Mouse (Mus musculus) stomach, postnatal 0 days (tissue): ENCODE results near the gene Senp3. TPM values are rescaled to one million over a fixed set of nuclear protein-coding genes. Genes with fewer than 3 reads are reported as not detected.
"Not testable (repeated sequence)": the region's sequence is repeated elsewhere in the genome, so short reads cannot be mapped to it uniquely, and the experiment has no call there.

Experiments used
- ATAC-seq: fragments of 200-750 bp; cut with Nextera tagmentation; 2 replicates; pipeline ENCODE4 v1.8.0; 2017; ENCODE audit not compliant: low FRiP score, low TSS enrichment
- DNase-seq: peaks from one replicate; pipeline ENCODE4 v3.0.0-alpha.2; 2016; ENCODE audit warnings: low spot score
- H3K27ac ChIP-seq: fragments of 300-500 bp; sonication (generic); replicated peaks from 2 replicates; pipeline ENCODE4 v1.5.1; 2014; ENCODE audit warnings: mild to moderate bottlenecking, control low read depth
- H3K27me3 ChIP-seq: fragments of 300-500 bp; sonication (generic); 2 replicates; pipeline ENCODE4 v1.6.1; 2014; ENCODE audit warnings: low read length; ENCODE audit not compliant: control insufficient read depth, insufficient read depth
- H3K36me3 ChIP-seq: fragments of 300-500 bp; sonication (generic); 2 replicates; pipeline ENCODE4 v1.6.1; 2014; ENCODE audit warnings: low read length, mixed read lengths; ENCODE audit not compliant: control insufficient read depth, insufficient read depth
- H3K4me1 ChIP-seq: fragments of 300-500 bp; sonication (generic); replicated peaks from 2 replicates; pipeline ENCODE4 v1.6.1; 2014; ENCODE audit warnings: antibody characterized with exemption; ENCODE audit not compliant: control insufficient read depth, insufficient read depth
- H3K4me2 ChIP-seq: fragments of 300-500 bp; sonication (generic); replicated peaks from 2 replicates; pipeline ENCODE4 v1.6.1; 2014; ENCODE audit warnings: low read depth, mild to moderate bottlenecking, control low read depth, moderate library complexity
- H3K4me3 ChIP-seq: fragments of 300-500 bp; sonication (generic); 2 replicates; pipeline ENCODE4 v1.5.1; 2014; ENCODE audit warnings: low read depth, low read length, control low read depth
- H3K9ac ChIP-seq: fragments of 300-500 bp; sonication (generic); 2 replicates; pipeline ENCODE4 v1.6.1; 2014; ENCODE audit warnings: mild to moderate bottlenecking, low read length, control low read depth, mixed read lengths
- H3K9me3 ChIP-seq: fragments of 300-500 bp; sonication (generic); 2 replicates; pipeline ENCODE4 v1.6.1; 2016; ENCODE audit warnings: low read length; ENCODE audit not compliant: control insufficient read depth
- CTCF ChIP-seq: IDR thresholded peaks from 2 replicates; pipeline ENCODE4 v1.5.1; 2016; ENCODE audit warnings: antibody characterized with exemption, low read depth, mild to moderate bottlenecking, moderate library complexity
- EP300 ChIP-seq: optimal IDR thresholded peaks from 2 replicates; pipeline ENCODE3; 2016; ENCODE audit warnings: antibody characterized with exemption
- WGBS: fragments of 180-500 bp; shearing (Covaris S2); extraction: QIAGEN DNeasy Blood & Tissue Kit; methylation state at CpG from one replicate; pipeline ENCODE4 v1.1.7; 2014; 5-methylcytosine and 5-hydroxymethylcytosine counted together
- polyA plus RNA-seq: library from polyadenylated mRNA; unstranded; fragments of >200 nt; fragmentation: Nextera tagmentation; extraction: Ambion mirVana; gene quantifications from 2 replicates; pipeline ENCODE4 v1.2.1, GENCODE M21; 2015

The Senp3 gene
- 30.5 and 32.4 TPM in 2 replicates for polyA plus RNA-seq

DNA sequence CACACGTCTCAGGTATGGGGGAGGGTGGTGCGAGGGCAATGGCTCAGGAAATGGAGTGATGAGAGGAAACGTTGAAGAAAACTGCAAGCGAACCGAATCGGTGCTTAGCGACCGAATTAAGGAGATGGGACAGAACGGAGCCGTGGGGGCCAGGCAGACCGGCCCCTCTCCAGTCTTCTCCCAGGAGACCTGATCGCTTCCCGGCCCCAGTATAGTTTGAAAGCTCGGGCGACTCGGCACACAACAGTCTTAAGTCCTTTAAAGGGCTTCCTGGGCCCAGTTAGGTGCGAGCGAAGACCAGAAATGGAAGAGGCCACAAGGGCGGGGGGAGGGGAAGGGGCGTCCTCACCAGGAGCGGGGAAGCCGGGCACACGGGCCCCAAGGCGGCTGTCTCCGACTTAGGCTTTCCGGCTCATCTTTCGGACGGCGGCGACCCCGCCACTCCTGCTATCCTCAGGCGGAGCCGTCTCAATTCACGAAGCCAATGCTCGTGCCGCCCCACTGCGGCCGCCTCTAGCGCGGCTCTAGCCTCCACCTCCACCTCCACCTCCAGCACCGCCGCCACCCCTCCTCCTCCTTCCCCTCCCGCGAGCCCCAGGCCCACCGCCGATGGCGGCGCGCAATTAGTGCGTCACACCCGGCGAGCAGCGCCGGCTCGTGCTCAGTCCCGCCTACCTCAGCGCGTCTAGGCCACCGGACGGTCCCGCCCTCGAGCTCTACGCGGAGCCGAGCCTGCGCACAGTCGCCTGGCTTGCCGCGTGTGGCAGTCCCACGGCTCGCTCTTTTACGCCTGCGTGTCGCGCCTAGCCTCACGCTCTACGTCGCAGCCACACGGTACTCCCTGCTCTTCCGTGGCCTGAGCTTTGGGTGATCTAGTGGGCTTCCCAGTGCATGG is at the start of gene Senp3:
Gene Senp3, minus strand, starts transcription at position 771 of the 895 bp plus-strand sequence.
- WGBS, result under 1% methylated on average over 77 of the region's 80 CpGs
- ATAC-seq (peak; percentile 94), DNase-seq (peak; percentile 98)
- Histone ChIP-seq H3K9me3 (no peaks in the 10 kb centered on the region), H3K4me1 (peaks cover 12% of the 10 kb centered on the region), H3K27me3 (no peaks in the 10 kb centered on the region), H3K27ac (peak within 1 kb of the TSS; percentile 90), H3K4me2 (peak within 1 kb of the TSS; percentile 67), H3K9ac (peak within 1 kb of the TSS; percentile 85), H3K4me3 (peak within 1 kb of the TSS; percentile 82), H3K36me3 (peaks cover 4% of the 10 kb centered on the region; the same call in 1 of the 2 replicates)
- TF ChIP-seq EP300 (no peak), CTCF (peak; percentile 16; the same call in 1 of the 2 replicates)

- not testable (repeated sequence) for H3K27ac ChIP-seq, H3K4me2 ChIP-seq, H3K27me3 ChIP-seq, DNase-seq, H3K4me3 ChIP-seq, H3K4me1 ChIP-seq, H3K9ac ChIP-seq, H3K9me3 ChIP-seq, ATAC-seq
- peaks cover 20% of the 10 kb centered on the region for H3K36me3 ChIP-seq
- TF ChIP-seq CTCF, result peak; percentile 55
- 61% methylated on average over 3 of the region's 3 CpGs for WGBS
These were observed 49.5 kb upstream of the Senp3 start for GRCm38 (mm10) chr11:69731408-69731807.

GRCm38 (mm10) chr11:69729063-69729462 is 47.2 kb upstream of the Senp3 start:
- ATAC-seq, result no peak
- Histone ChIP-seq H3K4me3 (no peak overlapping the region), H3K9ac (no peak overlapping the region), H3K4me1 (no peaks in the 10 kb centered on the region), H3K4me2 (no peak overlapping the region), H3K27me3 (no peaks in the 10 kb centered on the region), H3K9me3 (no peaks in the 10 kb centered on the region), H3K36me3 (peaks cover 2% of the 10 kb centered on the region; the same call in 1 of the 2 replicates), H3K27ac (no peak overlapping the region)
- peak; percentile 74 for DNase-seq
- TF ChIP-seq EP300, result no peak
- TF ChIP-seq CTCF, result peak; percentile 71
- WGBS, result 26% methylated on average over 3 of the region's 3 CpGs

DNA sequence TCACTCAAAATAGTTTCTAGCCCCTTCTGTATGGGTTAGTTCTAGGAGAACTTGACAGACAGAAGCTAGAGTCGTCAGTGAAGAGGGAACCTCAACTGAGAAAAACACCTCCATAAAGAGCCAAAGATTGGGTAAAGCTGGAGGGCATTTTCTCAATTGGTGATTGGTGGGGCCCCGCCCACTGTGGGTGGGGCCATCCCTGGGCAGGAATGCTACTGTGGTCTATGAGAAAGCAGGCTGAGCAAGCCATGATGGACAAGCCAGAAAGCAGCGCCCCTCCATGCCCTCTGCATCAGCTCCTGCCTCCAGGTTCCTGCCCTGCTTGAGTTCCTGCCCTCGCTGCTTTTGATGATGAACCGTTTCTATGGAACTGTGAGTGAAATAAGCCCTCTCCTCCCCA is 44.1 kb upstream of the Senp3 start:
- ATAC-seq (no peak), DNase-seq (no peak)
- Histone ChIP-seq H3K4me1 (no peaks in the 10 kb centered on the region), H3K9me3 (no peaks in the 10 kb centered on the region), H3K9ac (no peak overlapping the region), H3K36me3 (no peaks in the 10 kb centered on the region), H3K4me2 (no peak overlapping the region), H3K4me3 (no peak overlapping the region), H3K27me3 (no peaks in the 10 kb centered on the region), H3K27ac (no peak overlapping the region)
- WGBS, result 34% methylated on average over 5 of the region's 5 CpGs
- TF ChIP-seq EP300 (no peak), CTCF (no peak)

- Histone ChIP-seq H3K9ac (no peak overlapping the region), H3K27me3 (no peaks in the 10 kb centered on the region), H3K4me3 (no peak overlapping the region), H3K4me1 (no peaks in the 10 kb centered on the region), H3K27ac (no peak overlapping the region), H3K36me3 (no peaks in the 10 kb centered on the region), H3K9me3 (no peaks in the 10 kb centered on the region), H3K4me2 (no peak overlapping the region)
- WGBS, result 40% methylated on average over 2 of the region's 2 CpGs
- ATAC-seq (no peak), DNase-seq (no peak)
- TF ChIP-seq EP300 (no peak), CTCF (no peak)
These were observed 41.2 kb upstream of the Senp3 start for GRCm38 (mm10) chr11:69723074-69723473.

DNA sequence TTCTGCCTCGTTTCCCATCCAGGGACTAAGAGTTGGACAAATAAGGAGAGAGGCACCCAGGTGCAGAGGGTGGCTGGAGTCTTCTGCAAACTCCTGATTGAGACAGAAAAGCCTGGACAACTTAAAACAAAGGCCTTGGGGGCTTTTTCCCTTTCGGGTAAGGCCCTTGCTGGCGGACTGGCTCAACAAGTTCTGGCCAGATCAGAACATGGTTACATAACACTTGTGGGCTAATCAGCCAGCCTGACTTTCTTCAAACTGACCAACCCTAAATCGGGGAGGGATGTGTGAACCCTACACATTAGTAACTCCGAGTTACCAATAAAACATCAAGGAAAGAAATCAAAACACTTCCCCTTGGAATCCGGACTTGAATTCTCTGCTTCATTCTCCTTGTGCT is 39.0 kb upstream of the Senp3 start:
- Histone ChIP-seq H3K9me3 (no peaks in the 10 kb centered on the region), H3K4me3 (no peak overlapping the region), H3K9ac (no peak overlapping the region), H3K27ac (no peak overlapping the region), H3K4me1 (no peaks in the 10 kb centered on the region), H3K27me3 (no peaks in the 10 kb centered on the region), H3K4me2 (no peak overlapping the region), H3K36me3 (no peaks in the 10 kb centered on the region)
- DNase-seq (peak; percentile 44), ATAC-seq (no peak)
- WGBS, result 47% methylated on average over 6 of the region's 6 CpGs
- TF ChIP-seq EP300, result no peak
- no peak for TF ChIP-seq CTCF
